Mouse (Mus musculus) small intestine, adult 2 months (tissue): ENCODE results near the gene Olfr92. TPM values are rescaled to one million over a fixed set of nuclear protein-coding genes. Genes with fewer than 3 reads are reported as not detected.
"Not testable (repeated sequence)": the region's sequence is repeated elsewhere in the genome, so short reads cannot be mapped to it uniquely, and the experiment has no call there.

Experiments used
- H3K27ac ChIP-seq: fragments of 200-500 bp; 2 replicates; pipeline ENCODE4 v1.5.1; 2012; ENCODE audit warnings: low read depth, low read length, control low read depth, inconsistent platforms; ENCODE audit not compliant: insufficient read depth
- H3K27me3 ChIP-seq: fragments of 200-500 bp; 2 replicates; pipeline ENCODE4 v1.6.1; 2012; ENCODE audit warnings: mild to moderate bottlenecking, moderate library complexity, low read length, inconsistent platforms; ENCODE audit not compliant: control insufficient read depth, insufficient read depth
- H3K36me3 ChIP-seq: fragments of 200-500 bp; 2 replicates; pipeline ENCODE4 v1.6.1; 2012; ENCODE audit warnings: mild to moderate bottlenecking, low read length, control low read depth, inconsistent platforms; ENCODE audit not compliant: control insufficient read depth, insufficient read depth
- H3K4me1 ChIP-seq: fragments of 200-500 bp; 2 replicates; pipeline ENCODE4 v1.6.1; 2012; ENCODE audit warnings: low read length, inconsistent platforms, mixed read lengths; ENCODE audit not compliant: control insufficient read depth, insufficient read depth, insufficient read length
- H3K4me3 ChIP-seq: fragments of 200-500 bp; 2 replicates; pipeline ENCODE4 v1.5.1; 2012; ENCODE audit warnings: low read depth, mild to moderate bottlenecking, control low read depth, inconsistent platforms, low read length, moderate library complexity
- CTCF ChIP-seq: fragments of 200-500 bp; IDR thresholded peaks from 2 replicates; pipeline ENCODE4 v1.5.1; 2012; ENCODE audit warnings: low read depth, mild to moderate bottlenecking, control low read depth, inconsistent platforms, low read length, moderate library complexity, mixed read lengths; ENCODE audit not compliant: insufficient replicate concordance, insufficient read length; ENCODE audit errors: extremely low read depth
- POLR2A ChIP-seq: fragments of 200-500 bp; IDR thresholded peaks from 2 replicates; pipeline ENCODE4 v1.6.1; 2012; ENCODE audit warnings: low read depth, mild to moderate bottlenecking, control low read depth, inconsistent platforms, low read length, moderate library complexity
- WGBS: fragments of 180-500 bp; shearing (Covaris S2); methylation state at CpG from one replicate; pipeline ENCODE4 v1.1.7; 2018; 5-methylcytosine and 5-hydroxymethylcytosine counted together
- polyA plus RNA-seq: library from polyadenylated mRNA; depleted of rRNA; stranded (reverse); fragments of >200 nt; gene quantifications from 2 replicates; pipeline ENCODE4 v1.2.3, GENCODE M21; 2012; rRNA removed

Gene Olfr92
- polyA plus RNA-seq: not detected in 2 replicates

DNA sequence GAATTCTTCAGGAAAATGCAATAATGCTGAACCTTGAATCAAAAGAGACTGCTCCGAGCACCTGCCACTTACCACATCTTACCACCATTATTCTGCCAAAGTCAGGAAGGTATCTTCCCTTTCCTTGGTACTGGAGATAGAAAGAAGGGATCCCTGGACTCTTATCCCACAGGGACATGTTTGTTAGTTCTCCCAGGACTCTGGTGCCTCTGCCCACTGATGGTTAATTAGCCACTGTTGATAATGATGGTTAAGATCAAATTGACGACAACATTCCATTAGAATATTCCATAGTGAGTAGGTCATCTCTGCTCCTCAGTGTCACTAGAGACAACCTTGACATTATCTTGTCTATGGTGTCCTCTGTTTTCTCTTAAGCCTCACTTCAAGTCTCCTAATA, at the start of gene Olfr92:
Gene Olfr92, minus strand, starts transcription at position 101 of the 400 bp plus-strand sequence.
- 86% methylated on average over 2 of the region's 2 CpGs for WGBS
- no peaks in the 10 kb centered on the region for H3K4me1 ChIP-seq

DNA sequence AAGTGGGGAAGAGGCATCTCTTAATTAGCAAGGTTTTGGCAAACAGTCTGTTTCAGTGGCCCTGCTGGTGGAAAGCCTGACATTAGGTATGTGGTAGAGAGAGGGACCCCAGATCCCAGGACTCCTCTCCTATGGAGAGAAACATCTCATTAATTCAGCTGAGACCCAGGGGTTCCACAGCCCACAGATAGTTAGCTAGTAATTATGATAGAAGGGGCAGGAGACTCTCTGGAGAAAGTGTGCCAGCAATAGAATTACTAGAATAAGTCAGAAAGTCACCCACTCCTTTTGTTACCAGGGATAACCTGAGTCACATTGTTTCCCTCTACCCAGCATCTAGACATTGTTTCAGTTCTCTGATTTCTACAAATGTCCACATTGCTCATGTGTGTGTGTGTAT, 41.5 kb upstream of the Olfr92 start, which contains the start of gene Olfr93:
Gene Olfr93, minus strand, starts transcription at position 101 of the 400 bp plus-strand sequence.
- Histone ChIP-seq H3K36me3 (no peaks in the 10 kb centered on the region), H3K27me3 (no peaks in the 10 kb centered on the region), H3K4me1 (no peaks in the 10 kb centered on the region), H3K4me3 (no peak within 1 kb of the TSS), H3K27ac (no peak within 1 kb of the TSS)
- TF ChIP-seq POLR2A: no peak
- TF ChIP-seq CTCF: no peak

More for the DNA sequence above, at the start of gene Olfr92:
- Histone ChIP-seq H3K36me3 (no peaks in the 10 kb centered on the region), H3K27me3 (no peaks in the 10 kb centered on the region), H3K27ac (no peak within 1 kb of the TSS), H3K4me3 (no peak within 1 kb of the TSS)
- TF ChIP-seq POLR2A: no peak
- no peak for TF ChIP-seq CTCF

- H3K4me3 ChIP-seq, H3K36me3 ChIP-seq, H3K27ac ChIP-seq, H3K4me1 ChIP-seq, H3K27me3 ChIP-seq: not testable (repeated sequence)
- WGBS: 54% methylated on average over 4 of the region's 4 CpGs
Observed at GRCm38 (mm10) chr17:37131366-37131765, 11.5 kb upstream of the Olfr92 start.

DNA sequence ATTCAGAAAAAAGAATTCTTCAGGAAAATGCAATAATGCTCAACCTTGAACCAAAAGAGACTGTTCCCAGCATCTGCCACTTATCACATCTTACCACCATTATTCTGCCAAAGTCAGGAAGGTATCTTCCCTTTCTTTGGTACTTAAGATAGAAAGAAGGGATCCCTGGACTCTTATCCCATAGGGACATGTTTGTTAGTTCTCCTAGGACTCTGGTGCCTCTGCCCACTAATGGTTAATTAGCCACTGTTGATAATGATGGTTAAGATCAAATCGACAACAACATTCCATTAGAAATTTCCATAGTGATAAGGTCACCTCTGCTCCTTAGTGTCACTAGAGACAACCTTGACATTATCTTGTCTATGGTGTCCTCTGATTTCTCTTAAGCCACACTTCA, 21.7 kb downstream of the Olfr92 start, which contains the start of gene Olfr91:
Gene Olfr91, minus strand, starts transcription at position 101 of the 400 bp plus-strand sequence.
- Histone ChIP-seq H3K36me3 (no peaks in the 10 kb centered on the region), H3K27ac (no peak within 1 kb of the TSS), H3K27me3 (no peaks in the 10 kb centered on the region), H3K4me1 (no peaks in the 10 kb centered on the region), H3K4me3 (no peak within 1 kb of the TSS)
- WGBS: 85% methylated on average over 1 of the region's 1 CpGs
- TF ChIP-seq POLR2A: no peak
- TF ChIP-seq CTCF: no peak

GRCm38 (mm10) chr17:37093289-37093688, 26.6 kb downstream of the Olfr92 start:
- H3K36me3 ChIP-seq: no peaks in the 10 kb centered on the region
- H3K4me1 ChIP-seq: no peaks in the 10 kb centered on the region
- H3K27me3 ChIP-seq: no peaks in the 10 kb centered on the region
- no peak for TF ChIP-seq POLR2A
- H3K4me3 ChIP-seq: no peak overlapping the region
- H3K27ac ChIP-seq: no peak overlapping the region
- 74% methylated on average over 5 of the region's 5 CpGs for WGBS

DNA sequence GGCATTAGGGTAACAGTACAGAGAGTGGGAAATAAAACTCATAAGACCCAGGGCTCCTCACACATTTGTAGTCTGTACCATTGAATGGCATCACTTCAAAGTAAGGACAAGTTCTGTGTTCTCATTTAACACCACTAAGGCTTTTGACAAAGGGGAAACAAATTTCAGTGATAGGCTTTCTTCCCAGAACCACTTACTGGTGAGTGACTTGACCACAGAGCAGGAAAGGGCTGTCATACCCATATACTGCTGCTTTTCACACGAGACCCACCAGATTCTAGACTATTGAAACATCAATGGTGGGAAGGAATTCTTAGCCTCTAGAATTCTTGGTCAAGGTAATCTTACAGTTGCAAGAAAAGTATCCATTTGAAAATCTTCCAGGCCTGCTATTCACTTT, 27.7 kb downstream of the Olfr92 start:
- Histone ChIP-seq H3K36me3 (no peaks in the 10 kb centered on the region), H3K27ac (no peak overlapping the region), H3K4me1 (no peaks in the 10 kb centered on the region), H3K27me3 (no peaks in the 10 kb centered on the region), H3K4me3 (no peak overlapping the region)
- 67% methylated on average over 1 of the region's 1 CpGs for WGBS
- TF ChIP-seq POLR2A (no peak), CTCF (no peak)

DNA sequence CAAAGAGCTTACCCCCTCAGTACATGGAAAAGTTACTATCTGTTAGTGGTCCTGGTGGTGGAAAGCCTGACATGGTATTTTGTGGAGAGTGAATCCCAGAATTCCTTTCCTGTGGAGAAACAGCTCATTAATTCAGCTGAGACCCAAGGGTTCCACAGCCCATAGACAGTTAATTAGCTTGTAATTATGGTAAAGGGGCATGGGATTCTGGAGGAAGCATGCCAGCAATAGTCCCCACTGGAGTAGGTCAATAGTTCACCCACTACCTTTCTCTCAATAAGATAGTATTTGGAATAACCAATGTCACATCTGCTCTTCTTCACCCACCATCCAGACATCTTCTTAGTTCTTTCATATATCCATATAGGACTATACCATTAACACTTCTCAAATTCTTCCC, 31.5 kb downstream of the Olfr92 start, which contains the start of gene Olfr90:
Gene Olfr90, minus strand, starts transcription at position 101 of the 400 bp plus-strand sequence.
- Histone ChIP-seq H3K36me3 (no peaks in the 10 kb centered on the region), H3K27ac (no peak within 1 kb of the TSS), H3K4me1 (no peaks in the 10 kb centered on the region), H3K27me3 (no peaks in the 10 kb centered on the region), H3K4me3 (no peak within 1 kb of the TSS)
- TF ChIP-seq CTCF (no peak), POLR2A (no peak)

- no peaks in the 10 kb centered on the region for H3K36me3 ChIP-seq
- H3K4me1 ChIP-seq: no peaks in the 10 kb centered on the region
- no peak overlapping the region for H3K27ac ChIP-seq
- no peak for TF ChIP-seq POLR2A
- TF ChIP-seq CTCF: no peak
- no peaks in the 10 kb centered on the region for H3K27me3 ChIP-seq
- H3K4me3 ChIP-seq: no peak overlapping the region
- 42% methylated on average over 10 of the region's 10 CpGs for WGBS
Observed at GRCm38 (mm10) chr17:37085545-37085944, 34.3 kb downstream of the Olfr92 start.
